Mouse (Mus musculus) right cerebral cortex, postnatal 4 days (tissue): ENCODE results near the gene Slc7a7.

Source experiments
- DNase-seq: peaks from one replicate; pipeline ENCODE4 v3.0.0-alpha.2; 2022

Gene Slc7a7

DNA sequence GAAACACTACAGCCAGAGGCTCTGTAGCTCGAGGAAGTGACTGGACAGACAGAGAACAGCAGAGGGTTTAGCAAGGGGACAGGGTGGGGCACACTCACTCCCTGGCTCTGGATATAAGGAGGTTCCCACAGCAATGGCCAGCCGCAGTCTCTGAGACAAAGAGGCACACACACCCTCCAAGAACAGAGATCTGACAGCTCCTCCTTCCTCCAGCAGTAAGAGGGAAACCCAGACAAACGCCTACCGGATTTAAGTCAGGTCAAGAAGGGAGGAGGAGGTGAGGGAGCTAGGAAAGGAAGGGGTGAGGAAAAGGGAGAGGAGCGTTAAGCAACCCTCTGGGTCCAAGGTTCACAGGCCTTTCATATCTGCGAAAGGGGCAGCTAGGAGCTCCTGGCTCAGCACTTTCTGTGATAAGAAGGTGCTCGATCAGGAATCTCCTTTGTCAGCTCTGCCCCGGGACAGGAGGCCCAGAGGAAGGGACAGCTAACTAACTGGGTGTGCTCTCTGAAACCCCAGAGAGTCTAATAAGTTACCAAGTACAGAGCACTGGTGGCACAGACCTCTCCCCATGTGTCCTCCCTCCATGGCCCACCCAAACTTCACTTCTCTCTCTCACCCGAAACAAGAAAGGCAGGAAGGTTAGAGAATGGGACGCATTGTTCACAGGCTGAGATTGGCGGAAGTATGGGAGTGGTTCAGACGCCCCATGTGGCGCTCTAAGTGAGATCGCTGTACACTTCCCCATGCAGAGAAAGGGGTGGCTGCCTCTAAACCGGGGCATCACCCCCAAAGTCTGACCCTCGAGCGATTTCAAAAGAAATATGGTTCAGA lies 7.4 kb downstream of the Slc7a7 start:
- no peak for DNase-seq

DNA sequence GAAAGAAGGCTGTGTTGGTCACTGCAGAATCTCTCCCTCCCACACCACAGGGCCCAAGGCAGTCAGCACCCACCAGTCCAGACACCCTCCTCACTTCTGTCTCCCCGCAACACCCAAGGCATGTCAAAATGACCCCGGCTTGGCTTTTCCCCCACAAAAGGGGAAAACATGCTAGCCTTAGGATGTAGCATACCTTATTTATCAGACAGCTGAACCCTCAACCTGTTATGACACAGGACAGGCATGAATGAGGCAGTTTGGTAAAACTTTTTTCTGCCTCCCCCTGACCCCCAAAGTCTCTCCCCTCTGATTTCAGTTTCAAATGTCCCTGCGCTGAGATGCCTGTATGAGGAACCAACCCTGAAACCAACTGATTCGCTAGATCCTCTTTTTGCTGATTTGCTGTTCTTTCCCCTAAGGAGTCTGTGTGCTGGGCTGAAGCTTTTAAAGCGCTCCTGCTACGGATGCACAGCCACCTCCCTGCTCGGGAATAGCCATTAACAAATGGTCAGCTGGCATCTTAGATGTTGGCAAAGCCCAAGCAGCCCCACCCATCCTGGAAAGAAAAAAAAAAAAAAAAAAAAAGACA lies 8.4 kb downstream of the Slc7a7 start:
- no peak for DNase-seq

DNA sequence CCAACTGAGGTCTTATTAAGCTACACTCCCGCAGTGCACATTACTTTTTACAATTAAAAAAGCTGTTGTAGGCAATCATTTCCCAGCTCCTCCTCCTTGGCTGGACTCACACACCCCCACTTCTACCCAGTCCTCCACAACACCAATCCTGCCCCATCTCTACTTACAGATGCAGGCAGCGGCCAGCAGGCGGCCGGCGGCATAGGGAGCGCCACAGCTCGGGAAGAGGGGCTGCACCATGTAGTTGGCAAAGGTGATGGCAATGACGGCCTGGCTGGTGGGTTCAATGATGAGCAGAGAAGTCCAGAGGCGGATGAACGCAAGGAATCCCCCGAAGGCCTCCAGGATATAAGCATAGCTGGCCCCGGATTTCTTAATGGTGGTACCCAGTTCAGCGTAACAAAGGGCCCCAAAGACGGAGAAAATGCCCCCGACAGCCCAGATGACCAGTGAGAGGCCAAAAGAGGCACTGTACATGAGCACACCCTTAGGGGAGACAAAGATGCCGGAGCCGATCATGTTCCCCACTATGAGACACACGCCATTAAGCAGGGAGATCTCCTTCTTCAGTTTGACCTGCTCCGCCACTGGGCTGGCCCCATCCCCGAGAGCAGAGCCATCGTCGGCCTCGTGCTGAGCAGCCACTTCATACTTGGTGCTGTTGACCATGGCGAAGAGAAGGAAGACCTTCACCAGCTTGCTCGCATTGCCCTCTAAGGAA lies 9.1 kb downstream of the Slc7a7 start:
- no peak for DNase-seq

DNA sequence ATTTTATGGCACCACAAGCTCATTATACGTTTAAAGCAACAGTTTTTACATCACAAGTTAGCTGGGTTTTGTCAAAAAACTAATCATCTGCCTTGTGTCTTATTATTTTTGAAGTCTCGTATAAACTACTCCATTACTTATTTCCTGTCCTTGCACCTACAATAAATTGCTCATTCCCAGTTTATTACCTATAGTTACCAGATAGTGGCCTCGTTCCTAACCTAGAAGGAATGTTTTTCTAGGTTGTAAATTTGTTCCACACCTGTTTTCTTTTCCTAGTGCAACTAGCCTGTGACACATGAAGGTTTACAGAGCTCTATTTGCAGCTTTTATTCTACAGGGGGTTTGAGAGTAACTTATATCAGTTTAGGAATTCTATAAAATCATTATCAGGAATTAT lies 15.9 kb downstream of the Slc7a7 start:
- no peak for DNase-seq

DNA sequence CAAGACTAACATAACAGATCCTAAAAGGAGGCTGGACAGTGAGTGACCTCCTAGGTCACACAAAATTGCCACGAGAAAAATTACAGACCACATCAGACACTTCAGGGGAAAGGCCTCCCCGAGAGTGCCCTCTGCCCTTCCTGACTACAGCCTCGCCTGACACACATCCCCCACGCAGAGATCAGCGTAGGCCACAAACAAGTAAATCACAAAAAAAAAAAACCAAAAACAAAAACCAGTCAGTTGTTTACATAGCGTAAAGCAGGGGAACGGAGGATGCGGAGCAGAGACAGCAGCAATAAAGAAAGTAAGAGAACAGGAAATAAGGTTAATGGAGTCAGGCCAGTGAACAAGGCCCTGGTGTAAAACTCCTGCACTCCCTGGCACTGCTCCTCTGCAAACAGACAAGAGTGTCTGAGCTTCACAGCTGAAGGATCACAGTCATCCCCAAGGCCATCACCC lies 18.6 kb downstream of the Slc7a7 start:
- DNase-seq, result no peak

DNA sequence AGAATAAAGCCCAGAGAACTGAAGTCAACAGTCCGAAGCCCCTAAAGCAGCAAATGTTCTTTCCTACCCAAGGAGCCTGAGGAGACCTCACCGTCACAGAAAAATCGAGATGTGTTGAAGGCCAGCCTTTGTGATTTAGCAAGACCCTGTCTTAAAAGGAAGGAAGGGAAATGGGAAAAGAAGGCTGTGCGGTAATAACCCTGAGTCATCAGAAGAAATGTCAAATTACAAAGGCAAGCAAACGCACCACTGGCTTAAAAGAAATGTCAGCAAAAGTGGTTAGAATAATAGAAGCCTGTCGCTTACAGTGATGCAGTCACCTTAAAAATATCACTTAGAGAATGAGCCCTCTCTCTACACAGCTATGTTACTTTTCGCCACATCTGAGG lies 19.1 kb downstream of the Slc7a7 start:
- no peak for DNase-seq

DNA sequence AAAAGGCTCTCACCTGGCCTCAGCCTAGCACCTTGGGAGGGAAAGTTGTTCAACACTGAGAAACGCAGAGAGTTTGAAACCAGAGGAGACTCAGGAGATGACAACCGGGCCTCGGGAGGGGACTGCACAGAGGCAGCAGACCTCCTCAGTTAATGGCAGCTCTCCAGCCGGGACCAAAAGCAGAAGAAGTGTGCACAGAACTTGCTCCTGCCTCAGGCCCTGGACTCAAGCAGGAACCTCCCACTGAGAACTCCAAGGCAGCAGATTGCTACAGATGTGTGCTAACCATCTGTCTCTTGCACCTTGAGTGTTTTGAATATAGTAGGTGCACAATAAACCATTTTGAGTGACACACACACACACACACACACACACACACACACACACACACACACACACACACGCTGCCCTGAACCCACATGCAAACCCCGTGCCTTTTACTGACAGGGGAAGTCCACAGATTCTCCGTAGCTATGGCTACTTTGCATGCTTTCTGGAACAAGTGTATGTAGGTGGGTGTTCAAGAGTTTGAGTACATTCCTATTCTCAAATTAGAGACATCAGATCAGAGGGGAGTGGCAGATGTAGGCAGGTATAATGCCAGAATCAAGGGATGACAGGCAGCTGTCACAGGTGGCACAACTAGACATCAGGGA lies 19.6 kb downstream of the Slc7a7 start:
- no peak for DNase-seq

DNA sequence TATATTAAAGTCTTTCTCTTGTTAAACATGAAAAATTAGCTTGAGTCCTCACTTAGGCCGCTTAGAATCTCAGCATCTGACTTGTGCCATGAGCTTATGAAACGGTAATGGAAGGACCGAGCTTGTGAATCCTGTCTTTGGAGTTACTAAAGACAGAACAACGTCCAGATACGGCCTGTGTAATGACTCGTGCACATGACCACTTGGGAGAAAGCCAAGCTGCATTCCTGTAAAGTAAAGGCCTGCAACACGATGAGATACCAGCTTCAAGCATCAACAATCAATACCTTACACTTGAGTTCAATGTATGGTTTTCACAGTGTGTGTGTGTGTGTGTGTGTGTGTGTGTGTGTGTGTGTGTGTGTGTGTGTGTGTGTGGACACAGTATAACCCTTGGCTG lies 20.9 kb downstream of the Slc7a7 start:
- no peak for DNase-seq

DNA sequence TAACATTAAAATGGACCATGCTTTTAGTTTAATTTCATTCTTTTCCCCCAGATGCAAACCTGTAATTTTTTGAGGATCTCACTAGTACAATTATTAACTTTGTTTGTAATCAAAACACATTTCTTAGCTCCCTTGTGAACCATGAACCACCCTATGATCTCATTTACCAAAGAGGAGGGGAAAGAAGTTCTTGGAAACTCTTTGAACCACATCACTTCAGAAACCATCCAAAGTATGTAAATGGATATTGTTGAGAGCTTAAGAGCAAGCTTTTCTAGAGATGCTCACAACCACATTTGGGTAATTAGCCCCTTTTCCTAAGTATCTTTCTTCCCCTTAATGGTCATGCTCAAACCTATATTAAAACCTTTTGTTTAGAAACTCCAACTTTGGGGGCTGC lies 23.3 kb downstream of the Slc7a7 start:
- DNase-seq, result no peak

DNA sequence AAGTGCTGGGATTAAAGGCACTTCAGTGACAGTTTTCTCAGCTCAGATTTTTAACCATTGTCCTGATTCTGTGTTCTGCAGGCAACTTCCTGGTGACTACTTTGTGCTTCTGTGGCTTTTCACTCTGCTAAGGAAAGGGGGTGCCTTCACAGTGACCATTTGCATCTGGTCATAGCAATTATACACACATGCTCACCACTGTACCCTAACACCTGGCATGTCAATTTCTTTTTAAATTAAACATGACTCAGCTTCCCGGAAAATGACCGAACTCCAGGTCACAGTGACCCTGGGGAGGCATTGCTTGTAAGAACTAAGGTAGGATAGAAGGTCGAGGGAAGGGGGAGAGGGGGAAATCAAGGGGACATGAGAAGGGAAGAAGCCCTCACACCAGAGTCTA lies 23.8 kb downstream of the Slc7a7 start:
- no peak for DNase-seq

DNA sequence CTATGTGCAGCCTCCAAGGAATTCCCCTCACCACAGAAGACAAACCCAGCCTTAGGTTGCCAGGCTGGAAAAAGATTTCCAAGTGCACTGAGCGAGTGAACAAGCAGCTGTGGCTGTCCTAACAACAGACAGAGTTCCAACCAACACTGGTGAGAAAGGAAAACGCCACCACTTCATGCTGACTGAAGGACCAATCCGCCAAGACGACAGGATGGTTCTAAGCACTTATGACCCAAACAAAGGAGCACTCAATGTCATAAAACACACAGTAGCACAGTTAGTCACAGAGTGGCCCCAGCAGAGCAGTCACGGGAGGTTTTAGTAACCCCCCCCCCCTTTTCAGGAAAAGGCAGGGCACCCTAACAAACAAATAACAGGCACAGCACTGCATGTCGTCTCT lies 26.7 kb downstream of the Slc7a7 start:
- no peak for DNase-seq

DNA sequence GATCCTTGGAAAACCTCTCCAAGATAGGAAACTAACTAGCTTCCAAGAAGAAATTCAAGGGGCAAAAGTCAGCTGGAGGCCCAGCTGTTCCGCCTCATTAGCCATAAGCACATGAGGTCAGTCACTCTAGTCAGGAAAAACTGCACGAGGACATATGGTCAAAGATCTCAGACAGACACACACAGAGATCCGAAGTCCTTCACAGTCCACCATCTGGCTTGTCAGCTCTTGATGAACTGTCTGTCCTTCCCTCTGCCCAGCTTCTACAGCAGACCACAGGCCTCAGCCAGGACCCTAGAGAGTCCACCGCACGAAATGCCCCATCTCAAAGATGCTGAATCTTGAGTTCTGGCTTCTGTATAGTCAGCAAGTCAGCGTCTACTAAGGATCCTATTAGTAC lies 30.0 kb downstream of the Slc7a7 start:
- DNase-seq, result no peak

DNA sequence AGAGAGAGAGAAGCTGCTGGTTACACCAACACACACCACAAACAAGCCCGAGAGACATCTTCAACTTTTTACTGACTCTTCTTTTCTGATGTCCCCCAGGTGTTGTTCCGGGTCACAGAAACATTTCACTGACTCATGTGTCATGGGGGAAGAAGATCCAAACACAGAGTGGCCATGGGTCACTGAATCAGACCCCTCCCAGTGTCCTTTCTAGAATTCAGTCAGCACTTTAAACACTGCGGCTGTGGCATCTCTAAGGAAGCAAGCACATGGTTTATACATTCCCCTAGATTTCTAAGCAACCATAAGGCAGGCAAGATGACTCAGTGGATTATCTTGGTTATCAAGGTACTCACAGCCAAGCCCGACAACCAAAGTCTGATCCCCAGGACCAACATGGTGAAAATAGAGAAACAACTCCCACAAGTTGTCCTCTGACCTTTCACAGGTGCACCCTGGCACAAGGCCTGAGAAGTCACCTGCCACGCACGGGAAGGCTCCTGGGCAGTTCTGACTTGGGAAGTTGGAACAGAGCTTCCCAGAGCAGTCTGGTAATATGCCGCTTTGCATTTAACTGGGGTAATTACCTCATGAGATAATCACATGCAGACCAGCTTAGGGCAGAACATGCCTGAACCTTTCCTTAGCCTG lies 31.5 kb downstream of the Slc7a7 start:
- DNase-seq, result no peak

DNA sequence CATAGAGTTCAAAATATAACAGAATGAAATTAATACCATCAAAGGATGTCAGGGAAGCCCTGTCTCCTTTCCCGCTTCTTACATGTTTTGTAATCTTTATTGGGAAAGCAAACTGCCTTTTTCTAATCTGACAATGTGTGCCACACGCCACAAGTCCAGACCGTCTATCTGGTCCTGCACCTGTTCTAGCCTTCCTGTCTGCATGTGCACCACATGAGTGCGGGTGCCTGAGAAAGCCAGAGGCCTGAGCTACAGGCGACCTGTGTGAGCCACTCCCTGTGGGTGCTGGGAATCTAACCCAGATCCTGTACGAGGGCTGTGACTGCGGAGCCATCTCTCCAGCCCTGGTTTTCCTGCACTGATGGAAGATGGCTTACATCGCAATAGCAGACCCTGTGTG lies 33.2 kb downstream of the Slc7a7 start:
- no peak for DNase-seq

DNA sequence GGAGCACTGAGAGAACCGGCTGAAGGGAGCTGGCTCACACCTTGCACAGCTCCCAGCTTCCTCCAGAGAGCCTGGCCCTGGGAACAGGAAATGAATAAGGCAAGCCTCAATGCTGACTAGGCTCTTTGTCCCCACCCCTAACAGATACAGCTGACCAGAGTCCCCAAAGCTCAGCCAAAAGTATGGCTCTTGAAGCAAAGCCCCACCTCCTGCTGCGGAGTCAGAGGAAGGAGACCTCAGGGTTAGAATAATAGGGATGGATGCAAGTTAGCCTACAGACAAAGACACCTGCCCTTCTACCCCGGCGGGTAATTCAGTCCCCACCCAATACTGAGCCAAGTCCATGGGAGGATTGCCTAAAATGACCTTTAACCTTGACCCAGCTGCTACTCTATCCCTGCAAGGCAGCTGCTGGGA lies 34.2 kb downstream of the Slc7a7 start:
- DNase-seq, result no peak

DNA sequence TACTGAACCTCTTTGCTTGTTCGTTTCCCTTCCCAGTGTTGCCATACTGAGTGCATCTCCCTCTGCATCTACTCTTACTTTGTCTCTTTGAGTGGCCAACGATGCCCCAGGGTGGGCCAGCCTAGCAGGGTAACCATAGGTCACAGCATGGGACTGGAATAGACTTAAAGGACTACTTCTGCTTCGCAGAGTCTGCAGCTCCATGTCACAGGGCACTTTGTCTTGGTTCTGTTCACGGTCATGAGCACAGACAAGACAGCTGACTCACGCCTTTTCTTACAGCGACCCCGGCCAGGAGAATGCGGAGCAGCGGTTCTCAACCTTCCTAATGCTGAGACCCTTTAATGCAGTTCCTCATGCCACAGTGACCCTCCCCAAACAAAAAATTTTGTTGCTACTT lies 34.9 kb downstream of the Slc7a7 start:
- DNase-seq, result no peak

DNA sequence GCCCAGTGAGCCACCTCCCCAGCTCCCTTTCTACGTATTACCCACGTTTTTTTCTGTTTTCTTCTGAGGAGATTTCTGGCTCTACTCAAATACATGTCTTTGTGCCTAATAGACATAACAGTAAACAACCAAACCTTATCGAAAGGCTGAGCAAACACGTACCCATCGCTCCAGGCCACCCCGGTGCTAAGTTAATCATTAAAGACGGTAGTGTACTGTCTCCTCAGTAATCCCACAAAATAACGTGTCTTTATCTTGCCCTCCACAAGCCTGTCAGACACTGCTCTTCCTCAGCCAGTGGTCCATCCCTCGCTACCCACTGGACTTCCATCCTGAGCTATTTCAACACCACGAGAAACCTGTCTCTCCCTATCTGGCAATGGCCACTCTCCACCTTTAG lies 35.8 kb downstream of the Slc7a7 start:
- DNase-seq, result no peak

DNA sequence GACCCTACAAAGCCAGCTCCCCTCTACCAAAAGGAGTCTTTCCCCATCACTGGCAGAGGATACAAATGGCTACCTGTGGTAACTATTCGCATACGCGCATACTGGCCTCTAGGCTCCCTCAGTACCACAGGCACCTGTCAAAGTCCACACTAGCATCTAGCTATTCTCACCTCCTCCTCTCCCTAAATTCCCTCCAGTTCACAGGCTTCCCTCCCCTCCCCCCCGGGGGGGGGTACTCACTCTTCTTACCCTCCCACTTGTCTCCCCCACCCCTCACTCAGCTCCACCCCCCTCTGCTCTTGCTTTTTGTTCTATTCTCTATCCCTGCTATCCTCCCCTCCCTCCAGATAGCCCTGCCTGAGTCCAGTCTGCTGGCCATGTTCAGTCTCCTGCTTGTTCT lies 37.0 kb downstream of the Slc7a7 start:
- no peak for DNase-seq

DNA sequence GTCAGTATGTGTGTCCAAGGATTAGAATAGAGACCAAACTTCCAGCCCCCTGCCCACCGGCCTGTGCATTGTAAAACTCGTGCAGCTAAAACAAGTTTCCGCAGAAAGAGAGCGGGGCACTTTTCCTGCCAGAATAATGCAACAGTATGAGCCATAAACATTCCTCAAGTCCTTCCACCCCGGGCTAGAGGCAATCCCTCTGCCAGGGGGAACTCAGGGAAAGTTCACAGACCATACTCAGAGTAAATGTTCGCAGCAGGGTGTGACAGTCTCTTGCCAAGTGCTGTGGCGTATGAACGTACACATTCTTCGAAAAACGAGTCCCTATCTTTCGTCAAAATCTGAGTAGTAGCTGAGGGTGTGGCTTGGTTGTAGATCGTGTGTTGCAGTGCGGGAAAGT lies 38.0 kb downstream of the Slc7a7 start:
- no peak for DNase-seq

DNA sequence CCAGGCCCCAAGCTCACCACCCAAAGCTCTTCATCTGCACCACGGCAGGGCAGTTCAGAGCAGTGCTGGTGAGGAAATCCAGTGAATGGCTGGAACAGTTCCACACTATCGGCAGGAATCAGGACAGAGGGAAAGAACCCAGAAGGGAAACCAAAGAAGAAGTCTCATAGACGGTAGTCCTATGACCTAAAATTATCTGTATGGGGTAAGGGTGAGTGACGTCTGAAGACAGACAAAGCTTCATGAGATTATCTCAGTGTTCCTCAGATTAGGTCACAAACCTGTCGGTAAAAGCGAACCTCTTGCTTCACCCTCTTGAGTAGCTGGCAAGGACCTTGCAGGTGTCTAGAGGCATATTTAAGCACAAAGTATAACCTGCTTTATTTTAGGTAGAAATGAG lies 40.4 kb downstream of the Slc7a7 start:
- DNase-seq, result no peak

DNA sequence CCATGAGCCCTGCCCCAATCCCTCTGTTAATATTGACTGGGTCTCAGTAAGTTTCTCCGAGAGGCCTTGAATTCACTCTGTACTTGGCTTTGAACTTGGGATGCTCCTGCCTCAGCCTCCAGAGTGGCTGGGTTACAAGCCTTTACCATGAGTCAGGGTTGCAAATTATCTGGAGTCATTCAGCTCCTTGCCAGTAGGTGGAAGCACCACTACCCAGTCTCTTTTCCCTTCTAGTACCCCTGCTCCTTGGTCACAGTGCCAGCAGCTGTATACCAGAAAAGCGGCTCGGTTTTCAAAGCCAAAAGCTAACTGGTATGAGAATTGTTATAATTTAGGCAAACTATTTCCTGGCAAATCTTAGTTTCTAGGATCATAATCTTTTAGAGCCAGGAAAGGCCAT lies 41.7 kb downstream of the Slc7a7 start:
- no peak for DNase-seq

DNA sequence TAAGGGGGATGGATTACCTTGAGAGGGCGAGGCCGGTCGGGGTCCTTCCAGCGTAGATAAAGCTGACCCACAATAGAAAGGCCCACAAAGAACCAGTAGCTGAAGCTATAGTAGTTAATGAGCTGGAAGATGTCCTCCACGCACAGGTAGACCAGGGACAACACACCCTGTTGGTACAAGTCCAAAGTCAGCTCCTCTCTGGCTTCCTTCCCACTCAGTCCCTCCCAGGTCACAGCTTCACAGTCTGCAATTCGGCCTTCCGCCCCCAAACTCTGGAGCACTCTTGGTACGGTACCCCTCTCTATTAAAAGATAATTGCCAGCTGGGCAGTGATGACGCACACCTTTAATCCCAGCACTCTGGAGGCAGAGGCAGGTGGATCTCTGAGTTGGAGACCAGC lies 44.7 kb downstream of the Slc7a7 start:
- no peak for DNase-seq

DNA sequence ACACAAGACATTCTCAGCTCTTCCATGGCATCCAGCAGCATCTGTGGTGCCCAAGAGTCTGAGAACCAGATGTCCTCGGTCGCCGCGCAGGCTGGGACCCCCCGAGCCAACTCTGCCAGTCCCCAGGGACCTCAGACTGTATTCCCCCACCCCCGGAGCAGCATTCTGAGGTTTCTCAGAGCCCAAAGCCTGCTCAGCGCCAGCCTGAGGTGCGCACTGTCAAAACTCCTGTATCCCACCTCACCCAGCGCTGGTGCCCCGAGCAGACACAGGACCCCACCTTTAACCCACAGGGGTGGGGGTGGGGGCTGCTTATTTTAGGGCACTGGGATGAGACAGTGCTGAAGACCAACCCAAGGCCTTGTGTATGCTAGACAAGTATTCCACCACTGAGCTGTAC lies 46.1 kb downstream of the Slc7a7 start:
- DNase-seq, result no peak
